Mouse (Mus musculus) kidney, adult 18-20 months (tissue): ENCODE data around the gene Ckm.

Experiments used
- DNase-seq: peaks from one replicate; pipeline ENCODE4 v3.0.0; 2021

The Ckm gene

GRCm38 (mm10) chr7:19469404-19469803, 64.8 kb downstream of the Ckm start:
- no peak for DNase-seq

- no peak for DNase-seq
Observed at GRCm38 (mm10) chr7:19470308-19470707, 65.7 kb downstream of the Ckm start.

- DNase-seq = peak; percentile 58
Observed at GRCm38 (mm10) chr7:19472403-19472802, 67.8 kb downstream of the Ckm start.
